ENCODE assay signal across 24 mouse cellular contexts in the genomic region with DNA sequence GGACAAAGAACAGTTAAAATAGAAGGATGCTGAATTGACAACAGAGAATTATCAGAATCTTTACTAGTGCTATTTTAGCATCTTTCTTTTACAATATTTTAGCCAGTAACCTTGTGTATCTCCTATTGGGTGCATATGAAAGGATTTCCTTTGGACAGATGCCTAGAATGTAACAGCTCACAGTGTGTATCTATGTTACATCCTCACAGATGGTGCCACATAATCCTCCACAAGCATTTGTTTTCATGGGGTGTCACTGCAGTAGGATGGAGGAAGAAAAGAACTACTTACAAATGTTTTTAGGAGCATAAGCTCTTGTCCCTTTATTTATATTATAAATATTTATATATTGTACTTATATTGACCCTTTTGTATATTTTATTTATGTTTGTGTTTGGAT.
DNase-seq lines count a peak whose midpoint lies in the region; ATAC-seq lines count a peak whose summit lies in the region.
"Had no signal": no experiment of that assay in that cellular context is flagged by ENCODE, and none has a peak within 500 bp of the region (broad histone marks: within the 10 kb centered on the region; RNA-seq: fewer than 3 reads in every experiment).

No protein-coding gene starts in this region.

- no peaks in the 10 kb centered on the region for H3K9me3 ChIP-seq in hindbrain, embryonic 16.5 days (ENCODE audit: control insufficient read depth, low read length)
- no peaks in the 10 kb centered on the region for H3K9me3 ChIP-seq in hindbrain, embryonic 13.5 days
- no peaks in the 10 kb centered on the region for H3K9me3 ChIP-seq in midbrain, embryonic 11.5 days (ENCODE audit: control insufficient read depth, low read length)
- no peaks in the 10 kb centered on the region for H3K9me3 ChIP-seq in midbrain, embryonic 14.5 days (ENCODE audit: control insufficient read depth, low read length)
- H3K9me3 ChIP-seq: embryonic facial prominence, embryonic 15.5 days; heart, embryonic 12.5 days; kidney, embryonic 15.5 days; limb, embryonic 15.5 days; liver, embryonic 15.5 days; megakaryocyte, embryonic 14.5 days had no signal

- H3K9ac ChIP-seq in hindbrain, embryonic 16.5 days (ENCODE audit: low read depth, low read length), result no peak overlapping the region
- H3K9ac ChIP-seq in hindbrain, embryonic 13.5 days, result no peak overlapping the region
- H3K9ac ChIP-seq in midbrain, embryonic 11.5 days (ENCODE audit: low read length), result no peak overlapping the region
- H3K9ac ChIP-seq in midbrain, embryonic 14.5 days (replicated peaks; ENCODE audit: low read length), result no peak overlapping the region
- H3K9ac ChIP-seq: embryonic facial prominence, embryonic 15.5 days; heart, embryonic 12.5 days; hindbrain, embryonic 14.5 days; kidney, embryonic 15.5 days; limb, embryonic 15.5 days; liver, embryonic 15.5 days had no signal

- peak; percentile 61 for DNase-seq in cerebellum, adult 9-10 months
- no peak for DNase-seq in cerebellum, postnatal 36 days
- peak; percentile 51 for DNase-seq in midbrain, embryonic 11.5 days (ENCODE audit: low spot score, missing footprints)
- no peak for DNase-seq in midbrain, embryonic 14.5 days
- DNase-seq in telencephalon, adult 2 months (ENCODE audit: low read depth, low spot score), result peak; percentile 67
- DNase-seq: adrenal gland, postnatal 14 days; gastrocnemius, adult 2 months; heart, postnatal 14 days; kidney, postnatal 4 days; layer of hippocampus, postnatal 36 days; lung, postnatal 14 days; thymus, postnatal 14 days had no signal

- H3K4me3 ChIP-seq in hindbrain, embryonic 16.5 days (ENCODE audit: low read length), result no peak overlapping the region
- H3K4me3 ChIP-seq in hindbrain, embryonic 13.5 days, result no peak overlapping the region
- H3K4me3 ChIP-seq in midbrain, embryonic 11.5 days (ENCODE audit: low read depth, low read length), result no peak overlapping the region
- no peak overlapping the region for H3K4me3 ChIP-seq in midbrain, embryonic 14.5 days (replicated peaks; ENCODE audit: low read depth, low read length)
- H3K4me3 ChIP-seq: embryonic facial prominence, embryonic 15.5 days; gastrocnemius, adult 2 months; heart, embryonic 12.5 days; kidney, embryonic 15.5 days; limb, embryonic 15.5 days; liver, embryonic 15.5 days; megakaryocyte, embryonic 14.5 days had no signal

- no peaks in the 10 kb centered on the region for H3K4me1 ChIP-seq in hindbrain, embryonic 16.5 days (ENCODE audit: control insufficient read depth, insufficient read depth, low read depth, low read length)
- peaks cover 4% of the 10 kb centered on the region; the same call in 1 of the 2 replicates for H3K4me1 ChIP-seq in hindbrain, embryonic 13.5 days (replicated peaks)
- no peaks in the 10 kb centered on the region for H3K4me1 ChIP-seq in midbrain, embryonic 11.5 days (ENCODE audit: control insufficient read depth, insufficient read depth, low read length)
- H3K4me1 ChIP-seq in midbrain, embryonic 14.5 days (ENCODE audit: control insufficient read depth, insufficient read depth, low read length), result peaks cover 11% of the 10 kb centered on the region
- H3K4me1 ChIP-seq: embryonic facial prominence, embryonic 15.5 days; heart, embryonic 12.5 days; kidney, embryonic 15.5 days; limb, embryonic 15.5 days; liver, embryonic 15.5 days; megakaryocyte, embryonic 14.5 days had no signal

- no peaks in the 10 kb centered on the region for H3K27me3 ChIP-seq in hindbrain, embryonic 16.5 days (replicated peaks; ENCODE audit: control insufficient read depth, insufficient read depth, low read length)
- no peaks in the 10 kb centered on the region for H3K27me3 ChIP-seq in hindbrain, embryonic 13.5 days
- H3K27me3 ChIP-seq in midbrain, embryonic 11.5 days (ENCODE audit: control insufficient read depth, insufficient read depth, low read length), result no peaks in the 10 kb centered on the region
- H3K27me3 ChIP-seq in midbrain, embryonic 14.5 days (ENCODE audit: control insufficient read depth, insufficient read depth, low read length), result no peaks in the 10 kb centered on the region
- H3K27me3 ChIP-seq: embryonic facial prominence, embryonic 15.5 days; heart, embryonic 12.5 days; kidney, embryonic 15.5 days; limb, embryonic 15.5 days; liver, embryonic 15.5 days; megakaryocyte, embryonic 14.5 days had no signal

- H3K36me3 ChIP-seq in hindbrain, embryonic 16.5 days (ENCODE audit: control insufficient read depth, insufficient read depth, low read length), result no peaks in the 10 kb centered on the region
- no peaks in the 10 kb centered on the region for H3K36me3 ChIP-seq in hindbrain, embryonic 13.5 days
- H3K36me3 ChIP-seq in midbrain, embryonic 11.5 days (ENCODE audit: control insufficient read depth, insufficient read depth, low read length), result no peaks in the 10 kb centered on the region
- H3K36me3 ChIP-seq in midbrain, embryonic 14.5 days (ENCODE audit: control insufficient read depth, insufficient read depth, low read length), result no peaks in the 10 kb centered on the region
- H3K36me3 ChIP-seq: embryonic facial prominence, embryonic 15.5 days; heart, embryonic 12.5 days; kidney, embryonic 15.5 days; limb, embryonic 15.5 days; liver, embryonic 15.5 days had no signal

- ATAC-seq in hindbrain, embryonic 16.5 days, result peak; percentile 81
- ATAC-seq in hindbrain, embryonic 13.5 days (ENCODE audit: low FRiP score), result no peak
- no peak for ATAC-seq in midbrain, embryonic 11.5 days (ENCODE audit: low FRiP score)
- ATAC-seq in midbrain, embryonic 14.5 days (ENCODE audit: low FRiP score, low TSS enrichment), result no peak
- ATAC-seq: activated CD4-positive, CD25-positive, alpha-beta regulatory T cell, adult 4 months; CD4-positive, CD25-positive, alpha-beta regulatory T cell, adult 4 months; intestine, embryonic 16.5 days had no signal

- no peak overlapping the region for H3K4me2 ChIP-seq in hindbrain, embryonic 16.5 days (ENCODE audit: low read length)
- no peak overlapping the region for H3K4me2 ChIP-seq in hindbrain, embryonic 13.5 days
- no peak overlapping the region for H3K4me2 ChIP-seq in midbrain, embryonic 11.5 days
- H3K4me2 ChIP-seq in midbrain, embryonic 14.5 days (ENCODE audit: low read length), result no peak overlapping the region
- H3K4me2 ChIP-seq: embryonic facial prominence, embryonic 15.5 days; heart, embryonic 12.5 days; hindbrain, embryonic 14.5 days; kidney, embryonic 15.5 days; limb, embryonic 15.5 days; liver, embryonic 15.5 days had no signal

- H3K27ac ChIP-seq in hindbrain, embryonic 16.5 days (ENCODE audit: low read depth, low read length), result no peak overlapping the region
- H3K27ac ChIP-seq in hindbrain, embryonic 13.5 days, result no peak overlapping the region
- no peak overlapping the region for H3K27ac ChIP-seq in midbrain, embryonic 11.5 days (ENCODE audit: low read depth, low read length)
- no peak overlapping the region for H3K27ac ChIP-seq in midbrain, embryonic 14.5 days (replicated peaks; ENCODE audit: low read depth, low read length)
- H3K27ac ChIP-seq: embryonic facial prominence, embryonic 15.5 days; gastrocnemius, adult 2 months; hindbrain, embryonic 14.5 days; kidney, embryonic 15.5 days; limb, embryonic 15.5 days; liver, embryonic 15.5 days had no signal

Comparison
In these comparisons a context has a peak if more than half of its experiments do, and no peak if none do; other contexts are left out.
1. DNase-seq: peak in cerebellum, adult 9-10 months (single experiment), midbrain, embryonic 11.5 days (single experiment) and telencephalon, adult 2 months (single experiment); none in cerebellum, postnatal 36 days (0 of 2) and midbrain, embryonic 14.5 days (single experiment).